Mouse (Mus musculus): Measurements from ENCODE around the gene Olfr1417.

GRCm38 (mm10) chr19:11867837-11868236 lies 28.8 kb upstream of the Olfr1417 start:
- TF ChIP-seq CTCF (IDR thresholded peaks at IDR 0.05; ENCODE audit: low read depth): no peak
- TF ChIP-seq EP300 (IDR thresholded peaks at IDR 0.05; ENCODE audit: low read depth): no peak
